Mouse (Mus musculus): Measurements from ENCODE around the gene Jade2. TPM values are rescaled to one million over a fixed set of nuclear protein-coding genes. Genes with fewer than 3 reads are reported as not detected.
A peak's percentile ranks its signal among the peaks of the same experiment; 100 is the strongest.

Jade2 gene
- total RNA-seq, 2 experiments from 2014 or later, result 65.4 to 70.5 TPM

GRCm38 (mm10) chr11:51836506-51836905 lies 20.9 kb downstream of the Jade2 start:
- DNase-seq (ENCODE audit: low spot score in 2 of 2), result no peak

GRCm38 (mm10) chr11:51835598-51835997 lies 21.9 kb downstream of the Jade2 start:
- no peak for DNase-seq (ENCODE audit: low spot score in 2 of 2)

GRCm38 (mm10) chr11:51834067-51834411 lies 23.4 kb downstream of the Jade2 start:
- DNase-seq (ENCODE audit: low spot score in 2 of 2), result no peak

- DNase-seq (ENCODE audit: low spot score in 2 of 2), result no peak
Observed at GRCm38 (mm10) chr11:51833393-51834066, 23.9 kb downstream of the Jade2 start.

GRCm38 (mm10) chr11:51832992-51833391 lies 24.5 kb downstream of the Jade2 start:
- no peak for DNase-seq (ENCODE audit: low spot score in 2 of 2)

- DNase-seq (ENCODE audit: low spot score in 2 of 2), result no peak
Observed at GRCm38 (mm10) chr11:51831962-51832909, 25.2 kb downstream of the Jade2 start.

- DNase-seq (ENCODE audit: low spot score in 2 of 2), result no peak
Observed at GRCm38 (mm10) chr11:51824867-51825424, 32.5 kb downstream of the Jade2 start.

- no peak for DNase-seq (ENCODE audit: low spot score in 2 of 2)
Observed at GRCm38 (mm10) chr11:51823963-51824753, 33.3 kb downstream of the Jade2 start.

GRCm38 (mm10) chr11:51823271-51823670 lies 34.2 kb downstream of the Jade2 start:
- no peak for DNase-seq (ENCODE audit: low spot score in 2 of 2)

- DNase-seq (ENCODE audit: low spot score in 2 of 2), result no peak
Observed at GRCm38 (mm10) chr11:51822736-51823135, 34.7 kb downstream of the Jade2 start.

- peak; percentile 63 to 79 for DNase-seq (ENCODE audit: low spot score in 2 of 2)
Observed at GRCm38 (mm10) chr11:51820861-51821260, 36.6 kb downstream of the Jade2 start.

- DNase-seq (ENCODE audit: low spot score in 2 of 2), result peak; percentile 33 to 56
Observed at GRCm38 (mm10) chr11:51819964-51820363, 37.5 kb downstream of the Jade2 start.

GRCm38 (mm10) chr11:51818837-51819236 lies 38.6 kb downstream of the Jade2 start:
- DNase-seq (ENCODE audit: low spot score in 2 of 2), result no peak

GRCm38 (mm10) chr11:51817756-51818155 lies 39.7 kb downstream of the Jade2 start:
- peak; percentile 80 to 88 for DNase-seq (ENCODE audit: low spot score in 2 of 2)

GRCm38 (mm10) chr11:51812022-51812546 lies 45.4 kb downstream of the Jade2 start:
- no peak for DNase-seq (ENCODE audit: low spot score in 2 of 2)

- no peak for DNase-seq (ENCODE audit: low spot score in 2 of 2)
Observed at GRCm38 (mm10) chr11:51811230-51811629, 46.2 kb downstream of the Jade2 start.

GRCm38 (mm10) chr11:51809632-51810224 lies 47.7 kb downstream of the Jade2 start:
- no peak for DNase-seq (ENCODE audit: low spot score in 2 of 2)

- DNase-seq (ENCODE audit: low spot score in 2 of 2), result no peak
Observed at GRCm38 (mm10) chr11:51807108-51807879, 50.2 kb downstream of the Jade2 start.

GRCm38 (mm10) chr11:51805221-51805981 lies 52.1 kb downstream of the Jade2 start:
- peak; percentile 73 to 74 for DNase-seq (ENCODE audit: low spot score in 2 of 2)
